Mouse (Mus musculus): ENCODE data around the gene Mphosph10. TPM values are rescaled to one million over a fixed set of nuclear protein-coding genes. Genes with fewer than 3 reads are reported as not detected.

Mphosph10 gene
- 10 to 100 TPM; 19.5 to 27.9 TPM for total RNA-seq (2021)
- long read RNA-seq, experiment 1, transcript Mphosph10-201 (11 exons, 2,248 nt): major isoform, 33 of 43 reads
- long read RNA-seq, experiment 1, partial matches to known transcripts: 7 of 43 reads
- long read RNA-seq, experiment 1, other reads (novel, unspliced or antisense): 0 of 43 reads
- long read RNA-seq, experiment 2, transcript Mphosph10-201 (11 exons, 2,248 nt): major isoform, 20 of 21 reads
- long read RNA-seq, experiment 2, partial matches to known transcripts: 0 of 21 reads
- long read RNA-seq, experiment 2, other reads (novel, unspliced or antisense): 1 of 21 reads

- DNase-seq: peak; percentile 100
Measured at GRCm38 (mm10) chr7:64392122-64392818, at the start of gene Mphosph10, which contains the start of gene Mcee. Gene Mphosph10 (minus strand): TSS chr7:64392268. Gene Mcee (plus strand): TSS chr7:64392607.

GRCm38 (mm10) chr7:64440519-64440918 is 48.5 kb upstream of the Mphosph10 start:
- DNase-seq: no peak

GRCm38 (mm10) chr7:64439595-64440518 is 47.8 kb upstream of the Mphosph10 start:
- no peak for DNase-seq

GRCm38 (mm10) chr7:64424861-64425260 is 32.8 kb upstream of the Mphosph10 start:
- DNase-seq: no peak

- DNase-seq: no peak
Measured at GRCm38 (mm10) chr7:64403989-64404388, 11.9 kb upstream of the Mphosph10 start.

GRCm38 (mm10) chr7:64402452-64402851 is 10.4 kb upstream of the Mphosph10 start:
- DNase-seq: no peak

GRCm38 (mm10) chr7:64400725-64401124 is 8.7 kb upstream of the Mphosph10 start:
- DNase-seq: no peak

DNA sequence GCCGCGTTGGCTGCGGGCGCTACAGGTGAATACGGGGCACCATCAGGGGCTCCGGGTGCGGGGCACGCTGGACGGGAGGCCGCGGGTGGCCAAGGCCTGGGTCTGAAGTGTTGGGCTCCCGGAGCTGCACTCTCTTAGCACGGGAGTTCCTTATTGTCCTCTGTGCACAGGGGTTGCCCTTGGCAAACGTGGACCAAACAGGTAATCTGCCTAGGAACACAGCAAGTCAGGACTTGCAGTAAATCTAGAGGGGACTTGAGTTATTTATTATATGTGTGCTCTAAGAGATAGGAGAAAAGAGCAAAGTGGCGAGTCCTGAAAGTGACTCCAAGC is 717 bp upstream of the Mphosph10 start:
- DNase-seq: no peak

DNA sequence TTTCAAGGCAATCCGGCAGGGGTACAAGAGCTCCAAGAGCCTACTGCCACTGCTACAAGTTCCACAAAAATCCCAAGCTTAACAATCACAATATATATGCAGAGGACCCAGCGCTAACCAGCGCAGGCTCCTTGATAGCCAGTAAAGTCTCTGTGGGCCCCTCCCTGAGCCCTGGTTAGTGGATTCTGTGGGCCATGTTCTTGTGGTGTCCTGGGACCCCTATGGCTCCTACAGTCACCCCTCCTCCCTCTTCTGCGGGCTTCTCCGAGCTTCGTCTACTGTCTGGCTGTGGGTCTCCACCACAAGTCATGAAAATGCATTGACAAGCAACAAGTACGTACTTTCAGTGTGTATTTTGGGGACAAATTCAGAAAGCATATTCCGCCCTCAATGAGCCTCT is 589 bp downstream of the Mphosph10 start:
- DNase-seq: no peak

DNA sequence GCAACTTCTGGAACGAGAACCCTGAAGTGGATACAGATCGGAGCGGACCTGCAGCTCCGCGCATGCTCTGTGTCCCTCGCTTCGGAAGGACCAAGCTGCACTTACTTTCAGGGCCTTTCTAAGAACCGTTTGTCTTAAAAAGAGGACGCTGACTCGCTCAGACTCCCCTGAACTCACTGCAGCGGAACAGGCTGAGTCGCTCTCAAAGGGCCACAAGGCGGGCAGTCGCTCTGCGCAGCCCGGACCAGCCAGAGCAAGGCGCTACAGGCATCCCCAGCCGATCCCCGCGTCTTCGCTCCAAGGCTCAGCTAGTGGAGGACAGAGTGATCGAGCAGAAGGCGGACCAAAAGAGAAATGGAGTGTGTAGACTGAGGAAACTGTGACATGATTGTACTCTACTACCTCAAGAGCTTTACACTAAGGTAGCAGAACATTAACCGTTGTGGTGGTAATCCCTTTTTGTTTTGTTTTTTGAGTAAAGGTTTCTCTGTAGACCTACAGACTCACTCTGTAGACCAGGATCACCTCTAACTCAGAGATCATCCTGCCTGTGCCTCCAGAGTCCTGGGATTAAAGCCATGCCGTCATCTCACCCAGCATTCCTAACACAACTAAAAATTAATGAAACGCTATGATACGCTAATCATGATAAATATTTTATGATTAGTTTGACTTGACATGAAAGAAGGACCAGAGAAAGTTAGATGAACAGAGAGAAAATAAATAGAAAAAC is 18.1 kb downstream of the Mphosph10 start, which contains the start of gene Fan1:
TSS of gene Fan1 (minus strand) at position 266 of the 733 bp plus-strand sequence.
- peak; percentile 94 for DNase-seq

- no peak for DNase-seq
Measured at GRCm38 (mm10) chr7:64373147-64373829, 18.8 kb downstream of the Mphosph10 start.

GRCm38 (mm10) chr7:64371940-64372878 is 19.9 kb downstream of the Mphosph10 start:
- DNase-seq: no peak

GRCm38 (mm10) chr7:64369841-64370240 is 22.2 kb downstream of the Mphosph10 start:
- DNase-seq: peak; percentile 52

- no peak for DNase-seq
Measured at GRCm38 (mm10) chr7:64365863-64366262, 26.2 kb downstream of the Mphosph10 start.

DNA sequence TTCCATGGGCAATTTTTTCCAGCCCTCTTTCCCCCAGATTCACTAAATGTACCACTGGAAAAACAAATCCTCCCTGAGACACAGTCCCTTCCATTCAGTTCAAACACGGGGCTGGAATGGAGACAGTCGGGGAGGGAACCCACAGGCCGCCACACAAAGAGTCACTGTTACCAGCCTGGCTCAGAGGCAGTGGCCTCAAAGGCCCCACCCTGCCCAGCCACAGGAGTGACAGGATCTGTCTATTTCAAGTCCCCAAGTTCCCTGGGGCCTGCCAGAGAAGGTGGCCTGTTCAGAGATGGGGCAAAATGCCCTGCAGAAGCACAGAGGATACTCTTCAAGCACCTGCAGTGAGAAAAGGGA is 31.5 kb downstream of the Mphosph10 start:
- no peak for DNase-seq

GRCm38 (mm10) chr7:64359943-64360585 is 32.0 kb downstream of the Mphosph10 start:
- no peak for DNase-seq

DNA sequence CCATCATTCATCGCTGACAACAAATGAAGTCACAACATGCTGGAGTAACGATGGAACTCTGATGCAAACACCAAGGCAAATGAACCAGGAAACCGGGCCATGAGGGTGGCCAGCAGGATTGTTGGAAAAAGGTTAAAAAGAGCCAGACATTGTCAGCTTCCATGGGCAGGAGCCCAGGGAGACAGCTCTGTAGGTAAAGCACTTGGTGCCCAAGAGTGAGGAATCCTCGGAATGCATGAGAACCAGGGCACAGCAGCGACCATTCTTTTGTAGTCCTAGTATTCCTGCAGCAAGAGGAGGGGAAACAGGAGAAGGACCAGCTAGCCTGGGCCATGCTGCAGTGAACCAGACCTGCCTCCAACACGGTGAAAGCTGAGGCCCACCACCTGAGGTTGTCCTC is 33.4 kb downstream of the Mphosph10 start:
- DNase-seq: no peak

- peak; percentile 84 for DNase-seq
Measured at GRCm38 (mm10) chr7:64357405-64357804, 34.7 kb downstream of the Mphosph10 start.

- DNase-seq: no peak
Measured at GRCm38 (mm10) chr7:64356661-64357060, 35.4 kb downstream of the Mphosph10 start.

DNA sequence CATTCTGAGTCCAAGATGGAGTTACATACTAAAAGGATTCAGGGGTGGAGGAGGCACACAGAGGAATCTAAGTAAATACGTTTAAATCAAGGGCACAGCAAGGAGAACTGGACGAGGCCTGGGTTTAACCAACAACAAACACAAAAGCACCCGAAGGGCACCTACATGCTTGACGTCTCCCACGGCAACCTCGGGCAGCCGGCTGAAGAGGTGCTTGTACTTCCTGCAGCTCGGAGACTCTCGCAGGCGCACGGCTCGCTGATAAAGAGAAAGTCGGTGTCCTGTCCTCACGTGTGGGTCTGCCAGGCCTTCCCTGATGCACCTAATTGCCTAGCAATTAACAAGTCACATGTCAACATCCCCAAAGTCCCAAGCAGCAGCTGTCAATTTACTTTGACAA is 37.9 kb downstream of the Mphosph10 start:
- no peak for DNase-seq
